Mouse (Mus musculus) heart, adult 9 months (tissue): ENCODE results near the gene Doc2a.
"Not testable (repeated sequence)": the region's sequence is repeated elsewhere in the genome, so short reads cannot be mapped to it uniquely, and the experiment has no call there.

Experiments used
- DNase-seq, 2 experiments: peaks; one replicate each; pipeline ENCODE4 v3.0.0; 2022; ENCODE audit warnings: low spot score in 2 of 2

Gene Doc2a

GRCm38 (mm10) chr7:126868003-126868402 is 20.8 kb downstream of the Doc2a start:
- no peak for DNase-seq

GRCm38 (mm10) chr7:126869780-126870519 is 22.7 kb downstream of the Doc2a start:
- peak in 1 of 2 experiments; percentile 33 for DNase-seq

- no peak for DNase-seq
Measured at GRCm38 (mm10) chr7:126870520-126870891, 23.3 kb downstream of the Doc2a start.

- DNase-seq = no peak
Measured at GRCm38 (mm10) chr7:126877239-126877638, 30.0 kb downstream of the Doc2a start.

- DNase-seq = peak; percentile 60 to 83
Measured at GRCm38 (mm10) chr7:126881040-126881439, 33.8 kb downstream of the Doc2a start.

GRCm38 (mm10) chr7:126883731-126884181 is 36.5 kb downstream of the Doc2a start:
- no peak for DNase-seq

GRCm38 (mm10) chr7:126884286-126885164 is 37.3 kb downstream of the Doc2a start, which contains the start of gene Taok2:
Taok2 (minus strand) TSS chr7:126884703.
- DNase-seq = peak; percentile 99

GRCm38 (mm10) chr7:126887281-126887680 is 40.1 kb downstream of the Doc2a start:
- DNase-seq = no peak

- DNase-seq = peak in 1 of 2 experiments; percentile 24
Measured at GRCm38 (mm10) chr7:126888852-126889251, 41.6 kb downstream of the Doc2a start.

GRCm38 (mm10) chr7:126896912-126897311 is 49.7 kb downstream of the Doc2a start:
- DNase-seq = peak in 1 of 2 experiments; percentile 18

GRCm38 (mm10) chr7:126897390-126898101 is 50.3 kb downstream of the Doc2a start:
- DNase-seq = peak; percentile 67 to 72

GRCm38 (mm10) chr7:126898102-126898990 is 51.1 kb downstream of the Doc2a start:
- DNase-seq = peak; percentile 93 to 95

GRCm38 (mm10) chr7:126899781-126900180 is 52.6 kb downstream of the Doc2a start:
- DNase-seq = not testable (repeated sequence)
